Mouse (Mus musculus): ENCODE results near the gene Cacna1b. TPM values are rescaled to one million over a fixed set of nuclear protein-coding genes. Genes with fewer than 3 reads are reported as not detected.

Cacna1b gene
- polyA plus RNA-seq, 1 experiment from 2014 or later, result 0.63 TPM

DNA sequence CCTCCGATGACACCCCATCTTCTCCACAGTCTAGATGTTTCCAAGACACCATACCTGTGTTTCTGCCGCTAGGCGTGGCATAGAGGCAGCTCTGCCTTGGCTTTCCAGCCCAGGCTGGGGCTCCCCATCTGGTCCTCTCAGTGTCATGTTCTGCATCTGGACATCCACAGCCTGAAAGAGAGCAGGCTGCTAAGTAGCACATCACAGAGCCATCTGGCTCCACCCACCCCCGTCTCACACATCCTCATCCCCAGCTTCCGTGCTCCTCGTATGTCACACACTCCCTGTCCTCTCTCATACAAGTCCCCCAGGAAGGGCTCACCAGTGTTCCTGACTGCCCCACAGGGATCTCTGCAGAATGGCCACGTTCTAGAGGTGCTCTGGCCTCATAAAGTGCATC, 153.2 kb downstream of the Cacna1b start:
- no peak overlapping the region for H3K4me3 ChIP-seq (ENCODE audit: low read depth, low read length)
- no peaks in the 10 kb centered on the region for H3K9me3 ChIP-seq (ENCODE audit: control insufficient read depth, low read length)
- H3K9ac ChIP-seq (ENCODE audit: low read length), result no peak overlapping the region
- no peaks in the 10 kb centered on the region for H3K4me1 ChIP-seq (ENCODE audit: control insufficient read depth, insufficient read depth, low read length)
- ATAC-seq (ENCODE audit: insufficient number of reproducible peaks, low FRiP score, low TSS enrichment, low read depth) (no peak), DNase-seq (ENCODE audit: low spot score) (no peak)
- WGBS, result 73% methylated on average over 7 of the region's 7 CpGs
- no peaks in the 10 kb centered on the region for H3K36me3 ChIP-seq (ENCODE audit: control insufficient read depth, insufficient read depth, low read length)
- H3K27ac ChIP-seq (replicated peaks; ENCODE audit: low read depth, low read length), result no peak overlapping the region
- 0 out of 2 replicates have a peak, but pooled peaks cover 3% of the 10 kb centered on the region for H3K27me3 ChIP-seq (ENCODE audit: control insufficient read depth, insufficient read depth, low read length)
- H3K4me2 ChIP-seq (ENCODE audit: low read depth, severe bottlenecking), result no peak overlapping the region

DNA sequence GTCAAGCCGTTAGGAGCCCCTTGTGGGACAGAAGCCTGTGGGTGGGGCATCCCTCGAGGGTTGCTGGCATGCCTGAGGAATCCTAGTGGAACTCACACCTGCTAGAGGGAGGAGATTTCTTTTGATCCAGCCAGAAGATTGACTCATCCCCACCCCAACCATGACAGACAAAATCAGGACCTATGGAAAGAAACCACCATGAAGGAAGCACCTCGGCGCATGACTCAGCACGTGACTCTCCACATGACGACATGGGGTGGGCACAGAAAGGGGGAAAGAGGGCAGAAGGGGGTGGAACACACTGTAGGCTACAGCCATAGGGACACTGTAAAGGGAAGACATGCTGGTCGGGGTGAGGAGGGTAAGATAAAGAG, 154.2 kb downstream of the Cacna1b start:
- DNase-seq (ENCODE audit: low spot score) (peak; percentile 21), ATAC-seq (ENCODE audit: insufficient number of reproducible peaks, low FRiP score, low TSS enrichment, low read depth) (no peak)
- H3K4me2 ChIP-seq (ENCODE audit: low read depth, severe bottlenecking), result no peak overlapping the region
- H3K9me3 ChIP-seq (ENCODE audit: control insufficient read depth, low read length), result no peaks in the 10 kb centered on the region
- H3K9ac ChIP-seq (ENCODE audit: low read length), result no peak overlapping the region
- 0 out of 2 replicates have a peak, but pooled peaks cover 3% of the 10 kb centered on the region for H3K27me3 ChIP-seq (ENCODE audit: control insufficient read depth, insufficient read depth, low read length)
- no peaks in the 10 kb centered on the region for H3K4me1 ChIP-seq (ENCODE audit: control insufficient read depth, insufficient read depth, low read length)
- 35% methylated on average over 7 of the region's 7 CpGs for WGBS
- H3K4me3 ChIP-seq (ENCODE audit: low read depth, low read length), result no peak overlapping the region
- no peak overlapping the region for H3K27ac ChIP-seq (replicated peaks; ENCODE audit: low read depth, low read length)
- no peaks in the 10 kb centered on the region for H3K36me3 ChIP-seq (ENCODE audit: control insufficient read depth, insufficient read depth, low read length)

DNA sequence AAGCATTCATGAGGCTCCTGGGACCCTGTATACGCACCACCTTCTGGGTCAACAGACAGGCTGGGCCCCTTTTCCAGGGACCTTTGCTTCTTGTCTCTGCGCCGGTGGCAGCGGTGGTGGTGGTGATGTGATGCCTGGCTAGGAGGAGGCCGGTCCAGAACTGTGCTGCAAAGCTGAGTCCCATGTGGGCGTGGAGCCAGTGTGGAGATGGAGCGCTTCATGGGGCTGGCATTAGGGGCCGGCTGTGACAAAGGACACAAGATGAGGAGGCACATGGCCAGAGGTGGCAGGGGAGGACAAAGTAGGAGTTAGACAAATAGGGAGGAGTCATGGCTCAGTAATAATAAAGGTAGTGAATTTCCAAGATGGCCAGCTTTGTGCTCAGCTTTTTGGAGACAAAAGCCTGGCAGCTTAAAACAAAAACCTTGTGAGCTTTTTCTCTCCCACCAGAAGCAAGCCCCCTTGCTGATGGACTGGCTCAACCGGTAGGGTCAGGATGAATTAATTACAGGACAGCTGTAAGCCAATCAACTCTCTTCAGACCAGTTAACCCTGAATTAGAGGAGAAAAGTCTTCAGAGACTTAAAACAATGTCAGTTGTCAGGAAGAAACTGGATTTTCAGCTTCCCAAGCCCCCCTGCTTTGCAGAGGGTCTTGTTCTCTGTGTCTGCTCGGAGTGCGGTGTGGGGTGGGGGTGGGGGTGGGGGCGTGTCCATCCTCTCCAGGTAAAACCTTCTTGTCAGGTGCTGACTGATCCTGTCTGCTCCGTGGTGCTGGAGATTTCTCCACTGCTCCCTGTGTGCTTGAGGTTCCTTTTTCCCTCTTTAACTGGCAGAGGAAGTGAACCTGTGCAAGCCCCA, 154.8 kb downstream of the Cacna1b start:
- H3K27me3 ChIP-seq (ENCODE audit: control insufficient read depth, insufficient read depth, low read length), result 0 out of 2 replicates have a peak, but pooled peaks cover 3% of the 10 kb centered on the region
- no peak overlapping the region for H3K27ac ChIP-seq (replicated peaks; ENCODE audit: low read depth, low read length)
- WGBS, result 32% methylated on average over 13 of the region's 13 CpGs
- DNase-seq (ENCODE audit: low spot score) (peak; percentile 25), ATAC-seq (ENCODE audit: insufficient number of reproducible peaks, low FRiP score, low TSS enrichment, low read depth) (no peak)
- H3K4me1 ChIP-seq (ENCODE audit: control insufficient read depth, insufficient read depth, low read length), result no peaks in the 10 kb centered on the region
- H3K36me3 ChIP-seq (ENCODE audit: control insufficient read depth, insufficient read depth, low read length), result no peaks in the 10 kb centered on the region
- H3K9ac ChIP-seq (ENCODE audit: low read length), result no peak overlapping the region
- no peaks in the 10 kb centered on the region for H3K9me3 ChIP-seq (ENCODE audit: control insufficient read depth, low read length)
- no peak overlapping the region for H3K4me3 ChIP-seq (ENCODE audit: low read depth, low read length)
- H3K4me2 ChIP-seq (ENCODE audit: low read depth, severe bottlenecking), result no peak overlapping the region

DNA sequence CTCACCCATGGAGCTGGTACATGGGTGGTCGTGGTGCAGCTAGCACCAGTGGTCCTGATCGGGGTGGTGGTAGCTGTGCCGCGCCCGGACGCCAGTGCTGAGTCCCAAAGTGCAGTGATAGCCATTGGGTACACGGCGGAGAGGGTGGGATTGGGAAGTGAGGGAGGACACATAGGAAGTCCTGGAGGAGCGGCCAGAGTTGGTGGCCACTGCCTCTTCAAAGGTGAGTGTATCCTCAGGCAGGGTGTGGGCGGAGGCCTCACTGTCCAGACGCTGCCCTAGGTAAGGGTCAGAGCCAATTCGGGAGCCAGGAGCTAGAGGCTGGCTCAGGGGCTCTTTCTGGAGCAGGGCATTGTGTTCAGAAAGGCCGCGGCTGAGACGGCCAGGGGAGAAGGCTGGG, 156.4 kb downstream of the Cacna1b start:
- no peak for ATAC-seq (ENCODE audit: insufficient number of reproducible peaks, low FRiP score, low TSS enrichment, low read depth)
- H3K4me1 ChIP-seq (ENCODE audit: control insufficient read depth, insufficient read depth, low read length), result no peaks in the 10 kb centered on the region
- WGBS, result 84% methylated on average over 15 of the region's 15 CpGs
- no peak for DNase-seq (ENCODE audit: low spot score)
- H3K27me3 ChIP-seq (ENCODE audit: control insufficient read depth, insufficient read depth, low read length), result 0 out of 2 replicates have a peak, but pooled peaks cover 3% of the 10 kb centered on the region
- no peak overlapping the region for H3K4me2 ChIP-seq (ENCODE audit: low read depth, severe bottlenecking)
- no peaks in the 10 kb centered on the region for H3K9me3 ChIP-seq (ENCODE audit: control insufficient read depth, low read length)
- no peak overlapping the region for H3K27ac ChIP-seq (replicated peaks; ENCODE audit: low read depth, low read length)
- H3K36me3 ChIP-seq (ENCODE audit: control insufficient read depth, insufficient read depth, low read length), result no peaks in the 10 kb centered on the region
- no peak overlapping the region for H3K4me3 ChIP-seq (ENCODE audit: low read depth, low read length)
- no peak overlapping the region for H3K9ac ChIP-seq (ENCODE audit: low read length)

DNA sequence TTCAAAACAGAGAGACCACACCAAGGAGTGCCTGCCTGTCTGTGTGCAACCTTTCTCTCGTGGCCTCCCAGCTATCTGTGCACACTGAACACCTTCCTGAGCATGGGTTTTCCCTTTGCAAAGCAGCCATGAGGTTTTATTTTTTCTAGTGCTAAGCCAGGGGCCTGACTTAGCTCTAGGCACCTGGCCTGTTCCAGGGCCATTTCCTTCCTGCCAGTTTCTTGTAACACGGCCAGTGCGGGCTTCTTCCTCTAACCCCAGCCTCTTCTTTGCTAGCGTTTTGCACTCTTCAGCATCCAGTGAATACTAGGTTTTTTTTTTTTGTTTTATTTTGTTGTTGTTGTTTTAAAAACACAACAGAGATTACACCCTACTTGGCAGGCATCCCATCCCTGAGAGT, 157.9 kb downstream of the Cacna1b start:
- Histone ChIP-seq H3K4me2 (ENCODE audit: low read depth, severe bottlenecking) (no peak overlapping the region), H3K4me3 (ENCODE audit: low read depth, low read length) (no peak overlapping the region), H3K27ac (replicated peaks; ENCODE audit: low read depth, low read length) (no peak overlapping the region), H3K9ac (ENCODE audit: low read length) (no peak overlapping the region), H3K36me3 (ENCODE audit: control insufficient read depth, insufficient read depth, low read length) (no peaks in the 10 kb centered on the region), H3K27me3 (ENCODE audit: control insufficient read depth, insufficient read depth, low read length) (0 out of 2 replicates have a peak, but pooled peaks cover 3% of the 10 kb centered on the region), H3K4me1 (ENCODE audit: control insufficient read depth, insufficient read depth, low read length) (no peaks in the 10 kb centered on the region), H3K9me3 (ENCODE audit: control insufficient read depth, low read length) (no peaks in the 10 kb centered on the region)
- ATAC-seq (ENCODE audit: insufficient number of reproducible peaks, low FRiP score, low TSS enrichment, low read depth) (no peak), DNase-seq (ENCODE audit: low spot score) (no peak)
- 74% methylated on average over 4 of the region's 4 CpGs for WGBS

DNA sequence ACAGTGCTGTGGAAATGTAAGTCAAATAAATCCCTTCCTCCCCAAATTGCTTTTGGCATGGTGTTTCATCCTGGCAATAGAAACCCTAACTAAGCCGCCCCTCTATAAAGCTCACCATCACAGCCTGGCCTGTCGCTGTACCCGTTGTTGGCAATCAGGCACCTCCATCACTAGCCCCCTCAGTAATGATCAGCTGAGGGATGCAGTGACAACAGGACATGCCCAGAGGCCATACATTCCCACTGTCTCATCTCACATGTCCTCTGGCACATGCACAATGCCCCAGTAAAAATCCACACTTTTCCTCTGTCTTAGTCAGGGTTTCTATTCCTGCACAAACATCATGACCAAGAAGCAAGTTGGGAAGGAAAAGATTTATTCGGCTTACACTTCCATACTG, 173.5 kb downstream of the Cacna1b start:
- ATAC-seq (ENCODE audit: insufficient number of reproducible peaks, low FRiP score, low TSS enrichment, low read depth), result no peak
- Histone ChIP-seq H3K27me3 (ENCODE audit: control insufficient read depth, insufficient read depth, low read length) (no peaks in the 10 kb centered on the region), H3K9me3 (ENCODE audit: control insufficient read depth, low read length) (no peaks in the 10 kb centered on the region; the same call in 1 of the 2 replicates), H3K4me1 (ENCODE audit: control insufficient read depth, insufficient read depth, low read length) (no peaks in the 10 kb centered on the region), H3K9ac (ENCODE audit: low read length) (no peak overlapping the region), H3K36me3 (ENCODE audit: control insufficient read depth, insufficient read depth, low read length) (no peaks in the 10 kb centered on the region), H3K4me2 (ENCODE audit: low read depth, severe bottlenecking) (no peak overlapping the region), H3K27ac (replicated peaks; ENCODE audit: low read depth, low read length) (no peak overlapping the region), H3K4me3 (ENCODE audit: low read depth, low read length) (no peak overlapping the region)
- DNase-seq (ENCODE audit: low spot score), result no peak
- 92% methylated on average over 4 of the region's 4 CpGs for WGBS

DNA sequence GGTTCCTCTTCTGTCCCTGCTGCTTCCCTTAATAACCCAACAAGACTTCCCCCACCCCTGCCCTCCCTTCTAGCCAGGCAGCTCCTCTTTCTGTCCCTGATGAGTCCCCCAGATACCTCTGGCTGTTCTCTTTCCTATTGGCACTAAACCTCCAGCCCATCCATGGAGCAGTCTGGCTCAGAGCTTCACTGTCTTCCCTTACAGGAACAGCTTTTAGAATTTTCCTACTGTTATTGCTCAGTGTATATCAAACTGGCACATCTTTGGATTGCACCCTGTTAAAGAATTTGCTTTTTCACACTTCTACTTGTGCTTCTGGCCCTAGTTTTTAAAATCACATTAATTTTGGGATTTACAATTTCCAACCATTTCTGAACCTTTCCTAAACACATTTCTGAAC, 175.0 kb downstream of the Cacna1b start:
- H3K4me1 ChIP-seq (ENCODE audit: control insufficient read depth, insufficient read depth, low read length), result no peaks in the 10 kb centered on the region
- no peak for ATAC-seq (ENCODE audit: insufficient number of reproducible peaks, low FRiP score, low TSS enrichment, low read depth)
- no peak overlapping the region for H3K27ac ChIP-seq (replicated peaks; ENCODE audit: low read depth, low read length)

DNA sequence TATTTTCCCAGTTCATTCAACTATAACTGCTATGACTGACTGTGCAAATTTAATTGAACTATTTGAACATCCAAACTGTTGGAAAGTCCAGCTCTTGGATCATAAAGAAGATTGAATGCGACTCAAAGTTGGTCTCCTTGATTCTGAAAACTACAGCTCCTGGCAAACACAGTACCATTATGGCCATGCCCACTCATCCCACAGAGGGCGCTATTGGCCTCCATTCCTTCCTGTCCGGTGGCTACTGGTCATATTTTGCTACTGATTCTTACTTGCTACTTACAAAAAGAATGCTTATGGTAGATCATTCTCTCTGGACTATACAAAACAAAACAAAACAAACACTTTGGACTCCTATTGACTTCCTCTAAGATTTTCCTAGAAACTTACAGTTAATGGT, 188.3 kb downstream of the Cacna1b start:
- DNase-seq (ENCODE audit: low spot score) (peak; percentile 61), ATAC-seq (ENCODE audit: insufficient number of reproducible peaks, low FRiP score, low TSS enrichment, low read depth) (no peak)
- Histone ChIP-seq H3K4me1 (ENCODE audit: control insufficient read depth, insufficient read depth, low read length) (no peaks in the 10 kb centered on the region), H3K4me3 (ENCODE audit: low read depth, low read length) (no peak overlapping the region), H3K9me3 (ENCODE audit: control insufficient read depth, low read length) (no peaks in the 10 kb centered on the region), H3K27me3 (ENCODE audit: control insufficient read depth, insufficient read depth, low read length) (no peaks in the 10 kb centered on the region), H3K9ac (ENCODE audit: low read length) (no peak overlapping the region), H3K27ac (replicated peaks; ENCODE audit: low read depth, low read length) (no peak overlapping the region), H3K36me3 (ENCODE audit: control insufficient read depth, insufficient read depth, low read length) (no peaks in the 10 kb centered on the region), H3K4me2 (ENCODE audit: low read depth, severe bottlenecking) (no peak overlapping the region)
- WGBS, result 23% methylated on average over 3 of the region's 3 CpGs

More for the DNA sequence above, 175.0 kb downstream of the Cacna1b start:
- H3K9ac ChIP-seq (ENCODE audit: low read length), result no peak overlapping the region
- H3K4me2 ChIP-seq (ENCODE audit: low read depth, severe bottlenecking), result no peak overlapping the region
- no peaks in the 10 kb centered on the region; the same call in 1 of the 2 replicates for H3K9me3 ChIP-seq (ENCODE audit: control insufficient read depth, low read length)
- H3K27me3 ChIP-seq (ENCODE audit: control insufficient read depth, insufficient read depth, low read length), result no peaks in the 10 kb centered on the region
- no peak for DNase-seq (ENCODE audit: low spot score)
- no peak overlapping the region for H3K4me3 ChIP-seq (ENCODE audit: low read depth, low read length)
- H3K36me3 ChIP-seq (ENCODE audit: control insufficient read depth, insufficient read depth, low read length), result no peaks in the 10 kb centered on the region

All from limb, embryonic 11.5 days (tissue).